In genomic region chr15:82380714-82381062, GRCm38 (mm10) we compare ENCODE assay signal across 10 mouse cellular contexts. TPM values are rescaled to one million over a fixed set of nuclear protein-coding genes. Genes with fewer than 3 reads are reported as not detected.
A peak's percentile ranks its signal among the peaks of the same experiment; 100 is the strongest.
DNase-seq lines count a peak whose midpoint lies in the region; ATAC-seq and TF ChIP-seq lines count a peak whose summit lies in the region.
"Had no signal": no experiment of that assay in that cellular context is flagged by ENCODE, and none has a peak within 500 bp of the region (broad histone marks: within the 10 kb centered on the region; RNA-seq: fewer than 3 reads in every experiment).

No protein-coding gene starts in this region.

- no peaks in the 10 kb centered on the region; the same call in none of the 2 replicates for H3K36me3 ChIP-seq in heart, adult 2 months (ENCODE audit: control insufficient read depth, insufficient read depth, low read length)
- no peaks in the 10 kb centered on the region for H3K36me3 ChIP-seq in testis, adult 2 months (ENCODE audit: control insufficient read depth, insufficient read depth, low read length)
- H3K36me3 ChIP-seq in liver, embryonic 13.5 days: no peaks in the 10 kb centered on the region

- H3K27me3 ChIP-seq in heart, adult 2 months (ENCODE audit: control insufficient read depth, insufficient read depth, low read length): no peaks in the 10 kb centered on the region
- no peaks in the 10 kb centered on the region for H3K27me3 ChIP-seq in testis, adult 2 months (ENCODE audit: control insufficient read depth, insufficient read depth, low read length)
- H3K27me3 ChIP-seq in liver, embryonic 13.5 days: 0 out of 2 replicates have a peak, but pooled peaks cover 9% of the 10 kb centered on the region

- ATAC-seq in liver, embryonic 13.5 days (ENCODE audit: low read depth): no peak
- no peak for ATAC-seq in activated CD4-positive, CD25-positive, alpha-beta regulatory T cell, adult 4 months

- H3K79me2 ChIP-seq in heart, adult 2 months (replicated peaks; ENCODE audit: control insufficient read depth, insufficient read depth, low read length): no peaks in the 10 kb centered on the region

- TF ChIP-seq EP300 in heart, adult 2 months (IDR thresholded peaks at IDR 0.05; ENCODE audit: insufficient read depth, low read depth, low read length): no peak

- peak overlapping the region; percentile 86 for H3K27ac ChIP-seq in heart, adult 2 months
- no peak overlapping the region for H3K27ac ChIP-seq in testis, adult 2 months (ENCODE audit: control insufficient read depth, insufficient read depth, low read depth, low read length)
- peak overlapping the region; percentile 21; the same call in 1 of the 2 replicates for H3K27ac ChIP-seq in liver, embryonic 13.5 days
- H3K27ac ChIP-seq: macrophage had no signal

- TF ChIP-seq POLR2A in heart, adult 2 months (IDR thresholded peaks at IDR 0.05; ENCODE audit: insufficient read depth, low read depth, low read length): no peak
- no peak for TF ChIP-seq POLR2A in testis, adult 2 months (IDR thresholded peaks at IDR 0.05; ENCODE audit: control insufficient read depth, low read depth, low read length)

- intact Hi-C loops in heart, adult 2 months (cut with DNase I): loop anchor here (1.0 kb wide), 1 partner anchor 37 kb away; no protein-coding TSS in a partner anchor
- intact Hi-C loops in heart, postnatal 14 days (cut with DNase I): no loop called here

- H3K4me1 ChIP-seq in heart, adult 2 months (ENCODE audit: control insufficient read depth, insufficient read depth, low read length): peaks cover 19% of the 10 kb centered on the region
- peaks cover 13% of the 10 kb centered on the region for H3K4me1 ChIP-seq in testis, adult 2 months (ENCODE audit: control insufficient read depth, insufficient read depth, low read length)
- H3K4me1 ChIP-seq in liver, embryonic 13.5 days (replicated peaks): peaks cover 16% of the 10 kb centered on the region

- WGBS in heart, adult 2 months: 20% methylated on average over 7 of the region's 7 CpGs
- 35% methylated on average over 7 of the region's 7 CpGs for WGBS in liver, embryonic 13.5 days (ENCODE audit: insufficient replicate concordance)

- DNase-seq in heart, adult 2 months: no peak
- no peak for DNase-seq in heart, postnatal 14 days
- no peak for DNase-seq in testis, postnatal 14 days (ENCODE audit: low spot score)
- DNase-seq in liver, embryonic 13.5 days: no peak
- DNase-seq in right cerebral cortex, adult 2 months (ENCODE audit: low spot score in 2 of 2): no peak
- DNase-seq in retina, embryonic 14.5 days (ENCODE audit: low spot score): no peak

- peak overlapping the region; percentile 46 for H3K4me3 ChIP-seq in heart, adult 2 months
- H3K4me3 ChIP-seq in testis, adult 2 months (ENCODE audit: control insufficient read depth, low read depth, low read length): peak overlapping the region; percentile 59; the same call in 1 of the 2 replicates
- H3K4me3 ChIP-seq in liver, embryonic 13.5 days (replicated peaks): peak overlapping the region; percentile 15; the same call in 1 of the 2 replicates

- peak; percentile 26; the same call in 1 of the 2 replicates for TF ChIP-seq CTCF in heart, adult 2 months (IDR thresholded peaks at IDR 0.05)
- no peak for TF ChIP-seq CTCF in testis, adult 2 months (IDR thresholded peaks at IDR 0.05; ENCODE audit: control insufficient read depth, insufficient read depth, insufficient replicate concordance, low read depth, low read length)

- H3K9me3 ChIP-seq in liver, embryonic 13.5 days (replicated peaks): no peaks in the 10 kb centered on the region

- H3K9ac ChIP-seq in heart, adult 2 months (ENCODE audit: low read depth, low read length): peak overlapping the region; percentile 26
- no peak overlapping the region; the same call in 1 of the 2 replicates for H3K9ac ChIP-seq in liver, embryonic 13.5 days

- peak overlapping the region; percentile 52 for H3K4me2 ChIP-seq in liver, embryonic 13.5 days

RNA-seq across cellular contexts. Expression of gene Cyp2d22, which starts 0.6 kb away (rescaled TPM):
- 10 to 100 TPM; 25.5 to 27.0 TPM for total RNA-seq in heart, adult 2 months (2021)
- polyA plus RNA-seq in heart, adult 2 months (2012; rRNA removed): 44.0 and 48.4 TPM in 2 replicates
- total RNA-seq in heart, postnatal 14 days (2021): 10 to 100 TPM; 21.9 to 25.7 TPM
- polyA plus RNA-seq in testis, adult 2 months (2012; rRNA removed): 9.9 and 11.0 TPM in 2 replicates
- 7.8 and 9.3 TPM in 2 replicates for polyA plus RNA-seq in liver, embryonic 13.5 days (2015; fragmentation: Nextera tagmentation; extraction: Ambion mirVana)
- 1 to 10 TPM; 3.6 to 6.5 TPM for polyA plus RNA-seq in activated CD4-positive, CD25-positive, alpha-beta regulatory T cell, adult 4 months (2017; shearing (Covaris generic))
- polyA plus RNA-seq: macrophage had no signal

RNA-seq across cellular contexts. Expression of gene Cyp2d11, which starts 13.1 kb away (rescaled TPM):
- under 1 TPM in 1 of 2 experiments, not detected in 1; 0.18 TPM for total RNA-seq in heart, adult 2 months (2021)
- polyA plus RNA-seq in heart, adult 2 months (2012; rRNA removed): not detected in 2 replicates
- total RNA-seq in heart, postnatal 14 days (2021): not detected
- not detected in 2 replicates for polyA plus RNA-seq in testis, adult 2 months (2012; rRNA removed)
- not detected in 2 replicates for polyA plus RNA-seq in liver, embryonic 13.5 days (2015; fragmentation: Nextera tagmentation; extraction: Ambion mirVana)
- polyA plus RNA-seq in activated CD4-positive, CD25-positive, alpha-beta regulatory T cell, adult 4 months (2017; shearing (Covaris generic)): not detected
- polyA plus RNA-seq: frontal cortex, adult 2 months; macrophage had no signal

RNA-seq across cellular contexts. Expression of gene Cyp2d10, which starts 26.3 kb away (rescaled TPM):
- total RNA-seq in heart, adult 2 months (2021): under 1 TPM; 0.26 to 0.34 TPM
- 0.08 and 0.38 TPM in 2 replicates for polyA plus RNA-seq in heart, adult 2 months (2012; rRNA removed)
- total RNA-seq in heart, postnatal 14 days (2021): under 1 TPM in 1 of 2 experiments, not detected in 1; 0.43 TPM
- 0.10 TPM in 1 of 2 replicates, not detected in the other for polyA plus RNA-seq in testis, adult 2 months (2012; rRNA removed)
- 18.9 and 19.6 TPM in 2 replicates for polyA plus RNA-seq in liver, embryonic 13.5 days (2015; fragmentation: Nextera tagmentation; extraction: Ambion mirVana)
- not detected for polyA plus RNA-seq in activated CD4-positive, CD25-positive, alpha-beta regulatory T cell, adult 4 months (2017; shearing (Covaris generic))
- polyA plus RNA-seq: frontal cortex, adult 2 months; macrophage had no signal

RNA-seq across cellular contexts. Expression of gene Ndufa6, which starts 26.6 kb away (rescaled TPM):
- total RNA-seq in heart, adult 2 months (2021): 100 to 1,000 TPM; 659 to 775 TPM
- 609 and 726 TPM in 2 replicates for polyA plus RNA-seq in heart, adult 2 months (2012; rRNA removed)
- 100 to 1,000 TPM; 577 to 610 TPM for total RNA-seq in heart, postnatal 14 days (2021)
- polyA plus RNA-seq in testis, adult 2 months (2012; rRNA removed): 240 and 246 TPM in 2 replicates
- polyA plus RNA-seq in liver, embryonic 13.5 days (2015; fragmentation: Nextera tagmentation; extraction: Ambion mirVana): 356 and 357 TPM in 2 replicates
- 100 to 1,000 TPM; 486 to 595 TPM for polyA plus RNA-seq in activated CD4-positive, CD25-positive, alpha-beta regulatory T cell, adult 4 months (2017; shearing (Covaris generic))

RNA-seq across cellular contexts. Expression of gene Smdt1, which starts 41.9 kb away (rescaled TPM):
- total RNA-seq in heart, adult 2 months (2021): 100 to 1,000 TPM; 183 to 202 TPM
- polyA plus RNA-seq in heart, adult 2 months (2012; rRNA removed): 231 and 248 TPM in 2 replicates
- total RNA-seq in heart, postnatal 14 days (2021): 100 to 1,000 TPM; 197 to 205 TPM
- polyA plus RNA-seq in testis, adult 2 months (2012; rRNA removed): 129 and 140 TPM in 2 replicates
- polyA plus RNA-seq in liver, embryonic 13.5 days (2015; fragmentation: Nextera tagmentation; extraction: Ambion mirVana): 202 and 208 TPM in 2 replicates
- 100 to 1,000 TPM; 132 to 140 TPM for polyA plus RNA-seq in activated CD4-positive, CD25-positive, alpha-beta regulatory T cell, adult 4 months (2017; shearing (Covaris generic))

Comparison
In these comparisons a context has a peak if more than half of its experiments do, and no peak if none do; other contexts are left out.
1. RNA of gene Cyp2d10, which starts 26.3 kb away (polyA plus RNA-seq): 18.9 to 19.6 TPM in liver, embryonic 13.5 days; 0.08 to 0.38 TPM in heart, adult 2 months, 0.10 TPM in testis, adult 2 months and not detected in activated CD4-positive, CD25-positive, alpha-beta regulatory T cell, adult 4 months; every median in the first group is over 10 times any median in the second.
2. Peak in every context shown above with its lines, with median percentiles within 50 percentile points of each other: H3K4me3 ChIP-seq.